Mouse (Mus musculus) liver, embryonic 15.5 days (tissue): ENCODE measurements around the gene Med13l. TPM values are rescaled to one million over a fixed set of nuclear protein-coding genes. Genes with fewer than 3 reads are reported as not detected.

Experiments used
- ATAC-seq: fragments of 200-750 bp; cut with Nextera tagmentation; 2 replicates; pipeline ENCODE4 v1.8.0; 2017; ENCODE audit warnings: moderate number of reproducible peaks, mild to moderate bottlenecking, moderate library complexity; ENCODE audit not compliant: insufficient read depth
- H3K27ac ChIP-seq: fragments of 300-500 bp; sonication (generic); replicated peaks from 2 replicates; pipeline ENCODE4 v1.5.1; 2015; ENCODE audit warnings: mild to moderate bottlenecking, inconsistent platforms
- H3K27me3 ChIP-seq: fragments of 300-500 bp; sonication (generic); 2 replicates; pipeline ENCODE4 v1.6.1; 2015; ENCODE audit warnings: mild to moderate bottlenecking, inconsistent platforms
- H3K36me3 ChIP-seq: fragments of 300-500 bp; sonication (generic); replicated peaks from 2 replicates; pipeline ENCODE4 v1.6.1; 2015; ENCODE audit warnings: moderate library complexity, mild to moderate bottlenecking, inconsistent platforms
- H3K4me1 ChIP-seq: fragments of 300-500 bp; sonication (generic); replicated peaks from 2 replicates; pipeline ENCODE4 v1.6.1; 2015; ENCODE audit warnings: inconsistent platforms
- H3K4me2 ChIP-seq: fragments of 300-500 bp; sonication (generic); 2 replicates; pipeline ENCODE4 v1.6.1; 2015; ENCODE audit warnings: moderate library complexity, mild to moderate bottlenecking, inconsistent platforms
- H3K4me3 ChIP-seq: fragments of 300-500 bp; sonication (generic); replicated peaks from 2 replicates; pipeline ENCODE4 v1.5.1; 2015; ENCODE audit warnings: mild to moderate bottlenecking, inconsistent platforms
- H3K9ac ChIP-seq: fragments of 300-500 bp; sonication (generic); 2 replicates; pipeline ENCODE4 v1.6.1; 2015; ENCODE audit warnings: moderate library complexity, mild to moderate bottlenecking, inconsistent platforms
- H3K9me3 ChIP-seq: fragments of 300-500 bp; sonication (generic); replicated peaks from 2 replicates; pipeline ENCODE4 v1.6.1; 2016; ENCODE audit warnings: inconsistent platforms
- WGBS: fragments of 180-500 bp; shearing (Covaris S2); methylation state at CpG from one replicate; pipeline ENCODE4 v1.1.7; 2015; ENCODE audit warnings: mixed read lengths; ENCODE audit not compliant: insufficient replicate concordance; 5-methylcytosine and 5-hydroxymethylcytosine counted together
- polyA plus RNA-seq: library from polyadenylated mRNA; unstranded; fragments of >200 nt; fragmentation: Nextera tagmentation; extraction: Ambion mirVana; gene quantifications from 2 replicates; pipeline ENCODE4 v1.2.1, GENCODE M21; 2015

Med13l gene
- polyA plus RNA-seq, 1 experiment from 2014 or later, result 11.0 TPM

DNA sequence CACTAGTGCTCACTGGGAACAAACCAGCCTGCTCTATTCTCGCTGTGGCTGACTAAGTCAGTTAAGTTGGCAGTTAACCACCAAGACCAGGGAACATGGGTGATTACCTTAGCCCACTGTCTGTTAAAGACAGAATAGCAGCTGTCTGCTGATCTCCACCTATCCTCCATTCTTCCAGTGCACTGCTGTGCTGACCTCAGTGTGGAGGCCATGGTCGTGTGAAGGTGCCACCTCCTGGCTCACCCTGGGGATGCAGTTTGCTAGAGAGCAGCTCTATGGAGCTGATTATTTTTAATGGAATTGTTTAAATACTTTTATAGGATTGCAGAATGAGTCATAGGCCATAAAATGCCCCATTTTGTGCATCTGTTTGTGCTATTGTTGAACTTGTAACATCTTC is 195.6 kb downstream of the Med13l start:
- Histone ChIP-seq H3K9me3 (no peaks in the 10 kb centered on the region), H3K4me3 (no peak overlapping the region), H3K4me2 (no peak overlapping the region), H3K4me1 (no peaks in the 10 kb centered on the region), H3K27ac (no peak overlapping the region), H3K9ac (no peak overlapping the region), H3K27me3 (no peaks in the 10 kb centered on the region), H3K36me3 (peaks cover 100% of the 10 kb centered on the region)
- WGBS, result 72% methylated on average over 2 of the region's 2 CpGs
- no peak for ATAC-seq

DNA sequence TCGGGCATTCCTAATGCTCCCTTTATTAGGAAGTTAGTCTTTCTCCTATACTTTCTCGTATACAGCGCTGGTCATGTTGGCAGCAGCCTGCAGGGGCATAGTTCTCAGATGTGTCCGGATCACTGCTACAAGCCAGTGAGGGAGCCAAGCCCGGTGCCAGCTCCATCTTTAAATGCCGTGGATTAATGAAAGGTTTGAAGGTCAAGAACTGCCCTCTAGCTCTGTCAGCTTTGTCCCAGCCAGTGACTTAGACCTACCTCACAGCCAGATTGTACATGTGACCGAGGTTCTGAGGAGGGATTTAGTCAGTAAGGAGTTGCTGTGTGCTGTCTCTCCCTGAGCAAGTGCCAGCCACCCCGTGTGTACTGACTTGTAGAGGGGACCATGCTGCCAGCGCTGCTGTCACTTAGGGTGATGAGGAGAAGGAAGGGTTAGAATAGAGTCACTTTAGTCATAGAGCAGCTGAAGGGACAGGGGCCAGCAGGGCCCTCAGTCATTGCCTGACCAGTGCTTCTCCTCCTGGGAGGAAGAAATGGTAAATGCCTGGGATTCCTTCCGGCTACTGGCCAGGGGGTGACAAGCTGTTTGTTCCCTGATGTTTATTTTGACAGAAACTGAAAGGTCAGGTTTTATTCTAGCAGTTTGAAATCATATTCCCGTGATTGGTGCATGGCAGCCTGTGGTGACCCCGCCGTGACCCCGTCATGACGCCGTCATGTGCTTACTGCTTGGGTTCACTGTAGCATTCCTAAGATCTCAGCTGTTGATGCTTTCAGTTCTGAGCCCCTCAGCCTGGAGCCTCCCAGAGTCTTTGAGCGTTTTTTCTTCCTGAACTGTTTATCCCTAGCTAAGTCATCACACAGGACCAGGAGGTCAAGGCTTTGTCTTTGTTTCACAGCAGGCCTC is 197.2 kb downstream of the Med13l start:
- Histone ChIP-seq H3K27ac (no peak overlapping the region), H3K4me1 (no peaks in the 10 kb centered on the region), H3K36me3 (peaks cover 100% of the 10 kb centered on the region), H3K9ac (no peak overlapping the region), H3K27me3 (no peaks in the 10 kb centered on the region), H3K4me3 (no peak overlapping the region), H3K9me3 (no peaks in the 10 kb centered on the region), H3K4me2 (no peak overlapping the region)
- no peak for ATAC-seq
- WGBS, result 89% methylated on average over 17 of the region's 17 CpGs

DNA sequence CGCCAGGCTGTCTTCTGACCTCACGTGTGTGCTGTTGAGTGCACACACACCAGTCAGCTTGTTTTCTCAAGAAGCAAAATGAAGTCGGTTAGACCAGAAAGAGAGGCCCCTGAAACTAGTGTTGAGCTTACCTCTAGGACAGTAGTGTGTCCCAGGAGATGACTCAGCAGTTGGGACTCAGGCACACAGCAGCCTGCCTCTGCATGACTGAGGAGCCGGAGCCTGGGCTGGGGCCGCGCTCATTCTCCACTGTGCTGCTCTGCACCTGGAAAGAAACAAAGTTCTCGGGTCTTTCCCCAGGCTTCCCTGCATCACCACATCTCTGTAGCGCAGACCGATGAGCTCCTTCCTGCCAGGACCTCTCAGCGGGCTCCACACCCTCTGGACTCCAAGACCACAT is 200.5 kb downstream of the Med13l start:
- peaks cover 90% of the 10 kb centered on the region for H3K36me3 ChIP-seq

DNA sequence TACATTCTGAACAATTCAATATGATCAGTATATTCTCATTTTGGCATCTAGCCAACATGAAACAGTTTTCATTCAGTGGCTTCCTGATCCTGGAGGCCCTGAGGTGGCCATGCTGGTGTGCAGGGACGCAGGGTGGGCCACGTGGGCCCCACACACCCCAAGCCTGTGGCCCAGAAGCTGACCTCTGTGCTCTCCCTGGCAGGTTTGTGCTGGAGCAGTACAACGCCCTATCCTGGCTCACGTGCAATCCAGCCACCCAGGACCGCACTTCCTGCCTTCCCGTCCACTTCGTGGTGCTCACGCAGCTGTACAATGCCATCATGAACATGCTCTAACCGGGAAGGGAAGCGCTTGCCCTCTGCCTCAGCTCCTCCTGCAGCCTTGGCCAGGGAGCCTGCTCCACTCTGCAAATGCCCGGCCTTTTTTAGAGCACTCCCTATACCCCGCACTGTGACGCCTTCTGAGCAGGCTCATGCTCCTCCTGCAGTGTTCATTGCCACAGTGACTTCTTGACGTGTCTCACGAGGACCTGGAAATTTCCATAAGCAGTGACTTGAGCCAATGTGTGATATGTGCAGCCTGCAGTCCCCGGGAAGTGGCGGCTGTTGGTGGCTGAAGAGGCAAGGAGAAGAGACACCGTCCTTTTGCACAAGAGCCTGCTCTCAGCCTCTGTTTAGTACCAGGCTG is 202.2 kb downstream of the Med13l start:
- no peak; the same call in 1 of the 2 replicates for ATAC-seq
- 88% methylated on average over 18 of the region's 18 CpGs for WGBS

More for the DNA sequence above, 200.5 kb downstream of the Med13l start:
- H3K4me2 ChIP-seq, result no peak overlapping the region
- no peak overlapping the region for H3K4me3 ChIP-seq
- no peaks in the 10 kb centered on the region for H3K4me1 ChIP-seq
- H3K9me3 ChIP-seq, result no peaks in the 10 kb centered on the region
- ATAC-seq, result no peak
- H3K27ac ChIP-seq, result no peak overlapping the region
- H3K9ac ChIP-seq, result no peak overlapping the region
- no peaks in the 10 kb centered on the region for H3K27me3 ChIP-seq
- 88% methylated on average over 10 of the region's 10 CpGs for WGBS

DNA sequence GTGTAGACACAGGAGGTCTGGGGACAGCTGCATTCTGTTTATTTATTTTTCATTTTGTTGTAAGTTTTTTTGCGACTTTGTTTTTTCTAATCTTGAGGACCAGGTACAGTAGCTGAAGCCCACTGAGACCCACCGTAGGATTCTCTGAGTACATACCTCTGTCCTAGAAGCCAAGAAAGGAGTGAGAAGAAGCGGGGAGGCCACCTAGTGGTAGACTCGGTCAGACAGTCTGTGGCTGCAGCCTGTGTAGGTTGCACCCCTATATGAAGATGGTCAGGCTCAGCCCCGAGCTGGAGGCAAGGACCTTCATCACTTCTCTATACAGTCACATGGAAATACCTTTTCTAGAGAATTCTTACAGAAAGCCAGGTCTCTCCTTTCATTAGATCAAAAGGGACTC is 202.9 kb downstream of the Med13l start:
- no peak overlapping the region for H3K4me3 ChIP-seq
- H3K4me1 ChIP-seq, result no peaks in the 10 kb centered on the region
- H3K27ac ChIP-seq, result no peak overlapping the region
- H3K27me3 ChIP-seq, result no peaks in the 10 kb centered on the region
- ATAC-seq, result no peak
- WGBS, result 72% methylated on average over 5 of the region's 5 CpGs
- peaks cover 69% of the 10 kb centered on the region for H3K36me3 ChIP-seq
- no peak overlapping the region for H3K4me2 ChIP-seq
- no peaks in the 10 kb centered on the region for H3K9me3 ChIP-seq
- no peak overlapping the region for H3K9ac ChIP-seq

More for the DNA sequence above, 202.2 kb downstream of the Med13l start:
- Histone ChIP-seq H3K36me3 (peaks cover 76% of the 10 kb centered on the region), H3K4me1 (no peaks in the 10 kb centered on the region), H3K27me3 (no peaks in the 10 kb centered on the region), H3K9me3 (no peaks in the 10 kb centered on the region), H3K4me3 (no peak overlapping the region), H3K27ac (no peak overlapping the region), H3K9ac (no peak overlapping the region), H3K4me2 (no peak overlapping the region)

DNA sequence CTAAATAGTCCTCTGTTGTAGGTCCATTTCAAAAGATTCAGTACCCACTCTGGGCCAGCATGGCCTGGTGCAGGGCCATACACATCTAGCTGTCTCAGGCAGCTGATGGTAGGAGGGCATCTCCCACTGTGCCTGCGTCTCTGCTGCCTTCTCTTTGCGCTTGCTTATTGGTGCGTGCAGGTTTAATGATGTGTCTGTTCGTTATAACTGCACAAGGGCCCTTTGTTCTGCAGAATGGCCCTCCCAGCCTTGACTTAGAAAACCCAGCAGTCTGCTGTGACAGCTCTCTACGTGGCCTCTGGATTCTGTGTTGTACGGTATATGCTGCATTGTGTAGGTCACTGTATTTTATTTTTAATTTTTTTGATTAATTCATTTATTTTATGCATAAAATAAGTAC is 208.7 kb downstream of the Med13l start:
- no peak overlapping the region for H3K9ac ChIP-seq
- no peak overlapping the region for H3K4me2 ChIP-seq
- H3K36me3 ChIP-seq, result peaks cover 11% of the 10 kb centered on the region
- H3K4me3 ChIP-seq, result no peak overlapping the region
- H3K27ac ChIP-seq, result no peak overlapping the region
- H3K4me1 ChIP-seq, result no peaks in the 10 kb centered on the region
- WGBS, result 74% methylated on average over 6 of the region's 6 CpGs
- H3K9me3 ChIP-seq, result no peaks in the 10 kb centered on the region
- ATAC-seq, result no peak
- no peaks in the 10 kb centered on the region for H3K27me3 ChIP-seq

DNA sequence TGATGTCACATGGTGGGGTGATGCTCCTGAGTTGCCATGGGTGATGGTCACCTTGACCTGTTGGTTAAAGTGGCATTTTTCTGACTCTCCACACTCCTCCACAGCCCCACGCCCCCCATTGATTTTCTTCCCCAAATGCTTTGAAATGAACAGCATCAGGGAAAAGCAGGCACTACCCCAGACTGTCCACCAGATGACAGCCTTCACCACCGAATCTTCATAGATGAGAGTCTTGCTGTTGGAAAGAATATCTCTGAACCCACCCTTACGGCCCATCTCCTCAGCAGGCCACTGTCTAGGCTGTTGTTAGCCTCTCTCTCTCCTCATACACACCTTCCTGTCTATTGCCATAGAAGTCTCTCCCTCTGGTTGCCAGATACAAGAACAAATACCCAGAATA is 213.4 kb downstream of the Med13l start:
- Histone ChIP-seq H3K9me3 (no peaks in the 10 kb centered on the region), H3K27ac (no peak overlapping the region), H3K4me3 (no peak overlapping the region), H3K9ac (no peak overlapping the region), H3K36me3 (no peaks in the 10 kb centered on the region), H3K27me3 (no peaks in the 10 kb centered on the region), H3K4me1 (no peaks in the 10 kb centered on the region), H3K4me2 (no peak overlapping the region)
- 24% methylated on average over 3 of the region's 3 CpGs for WGBS
- ATAC-seq, result no peak

DNA sequence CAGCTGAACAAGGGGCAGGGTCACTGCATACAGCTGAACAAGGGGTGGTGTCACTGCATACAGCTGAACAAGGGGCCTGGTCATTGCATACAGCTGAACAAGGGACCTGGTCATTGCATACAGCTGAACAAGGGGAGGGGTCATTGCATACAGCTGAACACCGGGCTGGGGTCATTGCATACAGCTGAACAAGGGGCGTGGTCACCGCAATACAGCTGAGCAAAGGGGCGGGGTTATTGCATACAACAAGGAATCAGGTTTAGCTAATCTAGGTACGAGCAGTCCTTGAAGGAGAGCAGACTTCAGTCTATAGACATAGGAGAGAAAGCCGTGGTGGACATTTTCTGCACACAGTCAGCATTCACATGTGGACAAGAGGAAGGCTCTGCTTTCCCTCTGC is 215.9 kb downstream of the Med13l start:
- Histone ChIP-seq H3K4me1 (no peaks in the 10 kb centered on the region), H3K4me2 (no peak overlapping the region), H3K9ac (no peak overlapping the region), H3K36me3 (no peaks in the 10 kb centered on the region), H3K27ac (no peak overlapping the region), H3K9me3 (no peaks in the 10 kb centered on the region), H3K4me3 (no peak overlapping the region), H3K27me3 (no peaks in the 10 kb centered on the region)
- ATAC-seq, result no peak
- 67% methylated on average over 6 of the region's 6 CpGs for WGBS

DNA sequence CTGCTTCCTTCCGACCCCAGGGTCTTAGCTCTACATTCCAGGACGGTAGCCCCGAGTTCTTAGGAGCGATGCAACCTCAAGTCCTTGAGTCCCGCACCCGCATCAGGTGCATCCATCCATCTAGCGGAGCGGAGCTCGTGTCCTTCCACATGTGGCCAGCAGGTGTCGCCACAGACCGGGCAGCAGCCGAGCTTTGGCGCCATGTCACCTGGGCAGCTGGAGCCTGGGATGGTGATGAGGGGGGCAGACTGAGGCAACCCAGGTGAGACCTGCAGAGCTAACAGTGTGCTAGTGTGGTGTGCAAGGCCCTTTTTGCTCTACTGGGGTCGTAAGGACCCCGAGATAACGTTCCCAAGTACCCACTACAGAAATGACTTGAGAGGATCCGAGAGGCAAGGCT is 221.1 kb downstream of the Med13l start:
- Histone ChIP-seq H3K4me1 (no peaks in the 10 kb centered on the region), H3K9me3 (no peaks in the 10 kb centered on the region), H3K27ac (no peak overlapping the region), H3K9ac (no peak overlapping the region), H3K27me3 (no peaks in the 10 kb centered on the region), H3K36me3 (no peaks in the 10 kb centered on the region), H3K4me2 (no peak overlapping the region), H3K4me3 (no peak overlapping the region)
- 11% methylated on average over 17 of the region's 17 CpGs for WGBS
- no peak for ATAC-seq

DNA sequence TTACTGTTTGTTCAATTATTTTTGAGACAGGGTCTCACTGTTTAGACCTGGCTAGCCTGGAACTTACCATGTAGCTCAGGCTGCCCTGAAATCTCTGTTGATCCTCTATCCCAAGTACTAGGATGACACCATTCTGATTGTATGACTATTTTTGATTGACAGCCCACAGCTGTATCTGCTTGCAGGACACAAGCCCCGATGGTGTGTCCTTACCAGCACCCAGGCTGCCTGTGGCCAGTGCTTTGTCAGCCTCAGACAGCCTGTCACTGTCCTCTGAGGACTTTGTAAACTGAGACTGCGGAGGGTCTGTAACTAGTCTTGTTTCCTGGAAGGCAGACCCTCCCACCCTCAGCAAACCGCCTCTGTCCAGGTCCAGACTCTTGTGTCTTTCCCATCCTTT is 221.7 kb downstream of the Med13l start:
- ATAC-seq, result no peak
- Histone ChIP-seq H3K27ac (no peak overlapping the region), H3K27me3 (no peaks in the 10 kb centered on the region), H3K4me2 (no peak overlapping the region), H3K36me3 (no peaks in the 10 kb centered on the region), H3K4me3 (no peak overlapping the region), H3K4me1 (no peaks in the 10 kb centered on the region), H3K9me3 (no peaks in the 10 kb centered on the region), H3K9ac (no peak overlapping the region)
- WGBS, result 67% methylated on average over 3 of the region's 3 CpGs

DNA sequence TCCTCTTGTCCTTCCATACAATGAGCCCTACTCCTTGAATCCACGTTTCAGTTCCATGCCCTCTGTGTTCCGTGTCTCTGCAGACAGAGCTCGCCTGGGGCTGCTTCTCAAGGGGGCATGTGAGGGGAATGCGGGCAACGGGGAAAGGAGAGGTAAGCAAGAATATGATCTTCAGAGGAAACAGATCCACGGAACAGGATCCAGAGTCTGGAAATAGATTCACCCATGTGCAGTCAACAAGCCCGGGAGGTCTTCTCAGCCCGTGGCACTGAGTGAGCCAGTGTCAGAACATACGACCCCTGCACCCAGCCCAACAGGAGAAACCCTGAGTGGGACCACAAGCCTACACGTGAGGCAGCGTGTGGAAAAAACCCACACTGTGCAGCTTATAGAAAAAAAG is 228.7 kb downstream of the Med13l start:
- H3K4me3 ChIP-seq, result no peak overlapping the region
- ATAC-seq, result no peak
- H3K9ac ChIP-seq, result no peak overlapping the region
- H3K4me2 ChIP-seq, result no peak overlapping the region
- no peak overlapping the region for H3K27ac ChIP-seq
- H3K27me3 ChIP-seq, result no peaks in the 10 kb centered on the region
- 68% methylated on average over 11 of the region's 11 CpGs for WGBS
- H3K4me1 ChIP-seq, result no peaks in the 10 kb centered on the region
- no peaks in the 10 kb centered on the region for H3K9me3 ChIP-seq
- H3K36me3 ChIP-seq, result no peaks in the 10 kb centered on the region
